10 mouse cellular contexts compared by ENCODE assay signal in the genomic region with DNA sequence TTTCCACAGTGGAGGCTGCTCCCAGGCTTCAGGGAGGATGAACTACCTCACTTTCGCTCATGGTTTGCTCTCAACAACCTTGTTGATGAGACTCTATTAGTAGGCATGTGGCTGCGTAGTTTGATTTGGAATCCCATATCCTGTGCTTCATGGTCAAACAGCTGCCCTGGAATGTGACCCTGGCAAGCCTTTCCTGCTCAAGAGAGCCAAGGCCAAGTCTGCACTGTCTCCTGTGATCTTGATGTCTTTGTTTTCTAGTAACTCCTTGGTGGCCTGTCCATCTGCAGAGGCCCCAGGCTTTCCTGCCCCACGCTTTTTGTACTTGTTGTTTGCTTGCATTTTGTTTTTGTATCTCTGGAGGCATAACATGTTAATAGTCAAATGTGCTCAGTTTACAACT. TPM values are rescaled to one million over a fixed set of nuclear protein-coding genes. Genes with fewer than 3 reads are reported as not detected.
A peak's percentile ranks its signal among the peaks of the same experiment; 100 is the strongest.
DNase-seq lines count a peak whose midpoint lies in the region.
"Had no signal": no experiment of that assay in that cellular context is flagged by ENCODE, and none has a peak within 500 bp of the region (broad histone marks: within the 10 kb centered on the region; RNA-seq: fewer than 3 reads in every experiment).

No protein-coding gene starts in this region.

- peak; percentile 64 to 83 for DNase-seq in adrenal gland, adult (ENCODE audit: inconsistent age in 2 of 2, low spot score in 1 of 2)
- DNase-seq in adrenal gland, postnatal 4 days (ENCODE audit: low spot score in 2 of 2): no peak
- peak; percentile 77 for DNase-seq in 3T3-L1 (ENCODE audit: low read depth, low spot score)
- peak; percentile 38 to 44 for DNase-seq in gastrocnemius, adult 8-10 months (ENCODE audit: low spot score in 2 of 2)
- DNase-seq in kidney, postnatal 4 days: peak; percentile 55 to 69
- no peak for DNase-seq in left cerebral cortex, adult 9 months (ENCODE audit: low spot score in 2 of 2)
- DNase-seq in left cerebral cortex, adult 11 months (ENCODE audit: low spot score): no peak
- no peak for DNase-seq in heart, adult 8-10 months (ENCODE audit: low spot score)
- DNase-seq: liver, postnatal 0 days had no signal

RNA-seq across cellular contexts. Expression of a gene that starts 24.4 kb away (rescaled TPM):
- 10 to 100 TPM; 78.4 to 96.9 TPM for total RNA-seq in adrenal gland, postnatal 4 days (2021)
- 10 to 100 TPM in 2 of 4 experiments, 1 to 10 TPM in 2; 7.9 to 13.3 (median 10.9) TPM for total RNA-seq in gastrocnemius, adult 8-10 months (2022)
- total RNA-seq in heart, adult 8-10 months (2022): 10 to 100 TPM; 19.1 to 22.8 (median 20.8) TPM
- total RNA-seq: neutrophil, adult 5-6 weeks had no signal

Comparison
In these comparisons a context has a peak if more than half of its experiments do, and no peak if none do; other contexts are left out.
1. DNase-seq: peak in adrenal gland, adult (2 of 2), 3T3-L1 (single experiment), gastrocnemius, adult 8-10 months (2 of 2) and kidney, postnatal 4 days (2 of 2); none in adrenal gland, postnatal 4 days (0 of 2), left cerebral cortex, adult 9 months (0 of 2), left cerebral cortex, adult 11 months (single experiment) and heart, adult 8-10 months (single experiment).